Mouse (Mus musculus) lung, embryonic 15.5 days (tissue): Measurements from ENCODE around the gene Jmjd1c. TPM values are rescaled to one million over a fixed set of nuclear protein-coding genes. Genes with fewer than 3 reads are reported as not detected.

Experiments
- ATAC-seq: fragments of 200-750 bp; cut with Nextera tagmentation; 2 replicates; pipeline ENCODE4 v1.8.0; 2017; ENCODE audit warnings: moderate number of reproducible peaks, borderline replicate concordance; ENCODE audit not compliant: low FRiP score, low TSS enrichment; ENCODE audit errors: extremely low read depth
- H3K27ac ChIP-seq: fragments of 300-500 bp; sonication (generic); 2 replicates; pipeline ENCODE4 v1.5.1; 2015; ENCODE audit warnings: moderate library complexity, mild to moderate bottlenecking, inconsistent platforms
- H3K27me3 ChIP-seq: fragments of 300-500 bp; sonication (generic); 2 replicates; pipeline ENCODE4 v1.6.1; 2015; ENCODE audit warnings: inconsistent platforms
- H3K36me3 ChIP-seq: fragments of 300-500 bp; sonication (generic); 2 replicates; pipeline ENCODE4 v1.6.1; 2015; ENCODE audit warnings: inconsistent platforms
- H3K4me1 ChIP-seq: fragments of 300-500 bp; sonication (generic); 2 replicates; pipeline ENCODE4 v1.6.1; 2015; ENCODE audit warnings: inconsistent platforms
- H3K4me2 ChIP-seq: fragments of 300-500 bp; sonication (generic); 2 replicates; pipeline ENCODE4 v1.6.1; 2015; ENCODE audit warnings: inconsistent platforms, mild to moderate bottlenecking, moderate library complexity
- H3K4me3 ChIP-seq: fragments of 300-500 bp; sonication (generic); 2 replicates; pipeline ENCODE4 v1.5.1; 2015; ENCODE audit warnings: mild to moderate bottlenecking, inconsistent platforms
- H3K9ac ChIP-seq: fragments of 300-500 bp; sonication (generic); 2 replicates; pipeline ENCODE4 v1.6.1; 2015; ENCODE audit warnings: inconsistent platforms
- H3K9me3 ChIP-seq: fragments of 300-500 bp; sonication (generic); 2 replicates; pipeline ENCODE4 v1.6.1; 2016; ENCODE audit warnings: inconsistent platforms
- WGBS: fragments of 180-500 bp; shearing (Covaris S2); methylation state at CpG from one replicate; pipeline ENCODE4 v1.1.7; 2015; 5-methylcytosine and 5-hydroxymethylcytosine counted together
- polyA plus RNA-seq: library from polyadenylated mRNA; unstranded; fragments of >200 nt; fragmentation: Nextera tagmentation; extraction: Ambion mirVana; gene quantifications from 2 replicates; pipeline ENCODE4 v1.2.1, GENCODE M21; 2015

Jmjd1c gene
- polyA plus RNA-seq, 1 experiment from 2014 or later = 30.7 TPM

GRCm38 (mm10) chr10:67283516-67283915 is 187.6 kb downstream of the Jmjd1c start:
- Histone ChIP-seq H3K4me3 (peak overlapping the region; percentile 96), H3K27me3 (no peaks in the 10 kb centered on the region), H3K27ac (no peak overlapping the region), H3K4me2 (peak overlapping the region; percentile 84), H3K36me3 (no peaks in the 10 kb centered on the region), H3K9ac (no peak overlapping the region), H3K9me3 (no peaks in the 10 kb centered on the region), H3K4me1 (peaks cover 24% of the 10 kb centered on the region)
- WGBS = 64% methylated on average over 9 of the region's 9 CpGs
- no peak for ATAC-seq

- H3K4me3 ChIP-seq = peak overlapping the region; percentile 96
- WGBS = 1% methylated on average over 10 of the region's 10 CpGs
Observed at GRCm38 (mm10) chr10:67284311-67284710, 188.4 kb downstream of the Jmjd1c start.

GRCm38 (mm10) chr10:67284761-67285175 is 188.8 kb downstream of the Jmjd1c start:
- WGBS = under 1% methylated on average over 41 of the region's 41 CpGs
- no peaks in the 10 kb centered on the region for H3K9me3 ChIP-seq
- peak overlapping the region; percentile 84 for H3K4me2 ChIP-seq
- H3K4me3 ChIP-seq = peak overlapping the region; percentile 96
- no peaks in the 10 kb centered on the region for H3K27me3 ChIP-seq
- peak overlapping the region; percentile 89 for H3K9ac ChIP-seq
- no peaks in the 10 kb centered on the region for H3K36me3 ChIP-seq
- ATAC-seq = peak; percentile 64
- peak overlapping the region; percentile 82 for H3K27ac ChIP-seq
- H3K4me1 ChIP-seq = peaks cover 24% of the 10 kb centered on the region

More at GRCm38 (mm10) chr10:67284311-67284710, 188.4 kb downstream of the Jmjd1c start:
- Histone ChIP-seq H3K4me2 (peak overlapping the region; percentile 84), H3K4me1 (peaks cover 24% of the 10 kb centered on the region), H3K9ac (peak overlapping the region; percentile 89), H3K27ac (peak overlapping the region; percentile 82), H3K36me3 (no peaks in the 10 kb centered on the region), H3K27me3 (no peaks in the 10 kb centered on the region), H3K9me3 (no peaks in the 10 kb centered on the region)
- ATAC-seq = no peak

GRCm38 (mm10) chr10:67285176-67285814 is 189.4 kb downstream of the Jmjd1c start, which contains the start of gene Nrbf2:
Nrbf2 (minus strand) TSS chr10:67285305.
- Histone ChIP-seq H3K36me3 (no peaks in the 10 kb centered on the region), H3K4me2 (peak within 1 kb of the TSS; percentile 84), H3K27me3 (no peaks in the 10 kb centered on the region), H3K4me3 (peak within 1 kb of the TSS; percentile 96), H3K4me1 (peaks cover 24% of the 10 kb centered on the region), H3K27ac (peak within 1 kb of the TSS; percentile 82), H3K9ac (peak within 1 kb of the TSS; percentile 89), H3K9me3 (no peaks in the 10 kb centered on the region)
- peak; percentile 94 for ATAC-seq
- 2% methylated on average over 45 of the region's 52 CpGs for WGBS

DNA sequence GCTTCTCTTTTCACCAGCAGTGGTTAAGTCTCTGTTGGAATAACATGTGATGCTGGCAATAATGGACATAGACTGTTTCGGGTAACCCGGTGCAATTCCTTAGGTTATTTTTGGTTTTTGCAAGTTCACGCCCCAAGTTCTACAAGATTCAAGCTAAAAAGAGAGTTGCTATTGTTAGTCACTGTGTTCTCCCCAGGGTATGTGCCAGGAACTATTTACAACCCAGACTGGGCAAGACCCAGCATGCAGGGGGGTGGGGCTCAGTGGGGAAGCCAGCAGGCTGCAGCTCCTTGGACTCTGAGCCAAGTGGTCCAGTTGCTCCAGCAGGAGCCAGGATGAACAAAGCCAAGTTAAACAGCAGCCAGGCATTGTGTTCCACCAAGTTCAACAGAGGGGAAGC is 192.0 kb downstream of the Jmjd1c start:
- no peak for ATAC-seq
- no peaks in the 10 kb centered on the region for H3K27me3 ChIP-seq
- no peak overlapping the region for H3K4me2 ChIP-seq
- H3K27ac ChIP-seq = peak overlapping the region; percentile 35
- H3K9me3 ChIP-seq = no peaks in the 10 kb centered on the region
- no peaks in the 10 kb centered on the region for H3K36me3 ChIP-seq
- 76% methylated on average over 3 of the region's 3 CpGs for WGBS
- no peak overlapping the region for H3K9ac ChIP-seq
- peaks cover 15% of the 10 kb centered on the region for H3K4me1 ChIP-seq
- no peak overlapping the region for H3K4me3 ChIP-seq

DNA sequence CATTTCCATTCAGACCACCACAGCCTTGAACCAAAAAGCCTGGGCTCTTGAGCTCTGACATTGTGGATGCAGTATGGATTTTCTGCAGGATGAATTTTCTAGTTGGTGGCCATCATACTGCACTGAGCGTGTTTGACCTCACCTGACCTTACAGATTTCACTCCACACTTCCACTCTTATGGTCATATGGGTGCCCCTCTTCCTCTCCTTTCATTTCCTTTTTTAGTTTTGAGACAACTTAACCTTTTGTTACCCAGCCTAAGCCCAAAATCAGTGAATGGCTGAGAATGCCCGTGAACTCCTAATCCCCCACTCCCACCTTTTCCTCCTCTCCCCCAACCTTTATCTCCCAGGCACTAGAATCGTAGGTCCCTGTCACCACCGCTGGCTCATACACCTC is 194.7 kb downstream of the Jmjd1c start:
- no peaks in the 10 kb centered on the region for H3K36me3 ChIP-seq
- no peaks in the 10 kb centered on the region for H3K9me3 ChIP-seq
- H3K4me2 ChIP-seq = no peak overlapping the region
- no peak for ATAC-seq
- 52% methylated on average over 4 of the region's 4 CpGs for WGBS
- H3K4me3 ChIP-seq = no peak overlapping the region
- H3K27ac ChIP-seq = no peak overlapping the region
- no peaks in the 10 kb centered on the region for H3K27me3 ChIP-seq
- no peak overlapping the region for H3K9ac ChIP-seq
- H3K4me1 ChIP-seq = no peaks in the 10 kb centered on the region

- H3K27me3 ChIP-seq = no peaks in the 10 kb centered on the region
- no peak overlapping the region for H3K9ac ChIP-seq
- H3K4me2 ChIP-seq = no peak overlapping the region
- ATAC-seq = no peak
- no peaks in the 10 kb centered on the region for H3K4me1 ChIP-seq
- no peaks in the 10 kb centered on the region for H3K9me3 ChIP-seq
- no peak overlapping the region for H3K27ac ChIP-seq
- no peak overlapping the region for H3K4me3 ChIP-seq
- no peaks in the 10 kb centered on the region for H3K36me3 ChIP-seq
- 44% methylated on average over 8 of the region's 8 CpGs for WGBS
Observed at GRCm38 (mm10) chr10:67291087-67291486, 195.2 kb downstream of the Jmjd1c start.

- Histone ChIP-seq H3K4me3 (no peak overlapping the region), H3K27me3 (no peaks in the 10 kb centered on the region), H3K27ac (no peak overlapping the region), H3K36me3 (no peaks in the 10 kb centered on the region), H3K4me1 (no peaks in the 10 kb centered on the region), H3K9me3 (no peaks in the 10 kb centered on the region), H3K4me2 (no peak overlapping the region), H3K9ac (no peak overlapping the region)
- 68% methylated on average over 5 of the region's 5 CpGs for WGBS
- ATAC-seq = no peak
Observed at GRCm38 (mm10) chr10:67295331-67295730, 199.4 kb downstream of the Jmjd1c start.

DNA sequence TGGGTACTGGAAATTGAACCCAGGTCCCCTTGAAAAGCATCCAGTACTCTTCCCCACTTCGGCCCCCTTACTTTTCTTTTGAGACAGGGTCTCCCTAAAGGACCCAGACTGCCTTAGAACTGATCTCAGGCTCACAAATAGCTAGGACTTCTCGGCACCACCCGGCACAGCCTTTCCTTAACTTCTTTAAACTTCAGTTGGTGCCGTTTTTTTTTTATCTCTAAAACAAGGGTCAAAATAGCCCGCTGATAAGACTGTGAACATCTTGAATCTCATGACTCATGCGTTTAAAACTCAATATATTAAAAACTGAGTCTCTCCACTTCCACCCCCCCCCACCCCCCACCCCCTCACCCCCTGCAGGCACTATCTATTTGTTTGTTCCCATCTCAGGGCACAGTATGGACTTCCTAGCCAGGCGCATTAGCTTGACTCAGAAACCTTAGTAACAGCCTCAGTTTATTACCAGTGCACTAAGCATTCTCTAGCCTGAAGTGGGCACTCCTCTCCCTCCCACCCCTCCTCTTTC is 200.1 kb downstream of the Jmjd1c start:
- Histone ChIP-seq H3K9ac (no peak overlapping the region), H3K36me3 (no peaks in the 10 kb centered on the region), H3K4me2 (no peak overlapping the region), H3K4me1 (no peaks in the 10 kb centered on the region), H3K27ac (no peak overlapping the region), H3K4me3 (no peak overlapping the region), H3K27me3 (no peaks in the 10 kb centered on the region), H3K9me3 (no peaks in the 10 kb centered on the region)
- WGBS = 59% methylated on average over 7 of the region's 7 CpGs
- ATAC-seq = no peak

DNA sequence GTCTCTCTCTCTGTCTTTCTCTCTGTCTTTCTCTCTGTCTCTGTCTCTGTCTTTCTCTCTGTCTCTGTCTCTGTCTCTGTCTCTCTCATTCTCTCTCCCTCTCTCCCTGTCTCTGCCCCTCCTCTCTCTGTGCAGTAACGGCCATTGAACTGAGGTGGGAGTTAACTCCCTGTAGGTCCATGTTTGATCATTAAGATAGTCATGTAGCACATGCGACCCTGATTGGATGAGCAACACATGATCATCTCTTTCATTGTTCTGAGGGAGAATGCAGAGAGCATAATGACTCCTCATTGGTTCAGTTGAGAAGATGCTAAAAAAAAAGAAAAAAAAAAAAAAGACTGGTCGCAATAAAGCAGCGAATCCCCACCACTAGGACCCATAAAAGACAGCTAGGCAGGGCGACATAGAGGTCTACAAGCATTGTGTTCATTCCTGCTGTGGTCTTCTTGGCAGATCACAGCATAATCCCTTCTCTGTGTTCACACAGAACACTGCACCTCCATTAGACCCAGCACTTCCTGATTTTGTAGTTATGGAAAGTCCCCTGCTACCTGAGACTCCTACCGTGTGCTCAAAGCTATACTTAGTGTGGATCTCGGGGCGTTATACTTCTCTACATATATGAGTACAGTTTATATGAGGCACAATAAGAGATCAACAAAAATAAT is 200.7 kb downstream of the Jmjd1c start:
- Histone ChIP-seq H3K4me1 (no peaks in the 10 kb centered on the region), H3K9me3 (no peaks in the 10 kb centered on the region), H3K27ac (no peak overlapping the region), H3K9ac (no peak overlapping the region), H3K4me2 (no peak overlapping the region), H3K4me3 (no peak overlapping the region), H3K36me3 (no peaks in the 10 kb centered on the region), H3K27me3 (no peaks in the 10 kb centered on the region)
- ATAC-seq = no peak
- WGBS = 80% methylated on average over 8 of the region's 8 CpGs

- Histone ChIP-seq H3K27ac (no peak overlapping the region), H3K36me3 (no peaks in the 10 kb centered on the region), H3K4me2 (no peak overlapping the region), H3K27me3 (no peaks in the 10 kb centered on the region), H3K9ac (no peak overlapping the region), H3K4me3 (no peak overlapping the region), H3K4me1 (no peaks in the 10 kb centered on the region), H3K9me3 (no peaks in the 10 kb centered on the region)
- WGBS = 83% methylated on average over 17 of the region's 17 CpGs
- ATAC-seq = no peak
Observed at GRCm38 (mm10) chr10:67297175-67297855, 201.4 kb downstream of the Jmjd1c start.

DNA sequence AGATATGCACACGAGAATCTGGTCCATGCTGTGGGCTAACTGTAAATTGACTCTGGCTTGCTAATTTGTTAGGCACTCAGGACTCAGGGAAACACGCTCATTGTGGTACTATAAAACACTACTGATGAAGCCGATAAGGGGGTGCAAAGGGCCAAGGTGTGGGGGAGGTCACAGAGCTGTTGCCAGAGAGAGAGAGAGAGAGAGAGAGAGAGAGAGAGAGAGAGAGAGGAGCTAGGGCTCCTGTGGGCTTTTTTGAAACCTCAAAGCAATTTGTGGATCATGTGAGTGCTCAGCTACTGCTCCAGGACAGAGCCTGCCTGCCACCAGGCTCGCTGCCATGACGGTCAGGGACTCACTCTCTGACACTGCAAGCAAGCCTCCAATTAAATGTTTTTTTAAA is 202.9 kb downstream of the Jmjd1c start:
- 56% methylated on average over 5 of the region's 5 CpGs for WGBS
- H3K4me2 ChIP-seq = no peak overlapping the region
- H3K9me3 ChIP-seq = no peaks in the 10 kb centered on the region
- H3K27ac ChIP-seq = no peak overlapping the region
- H3K4me1 ChIP-seq = no peaks in the 10 kb centered on the region
- no peaks in the 10 kb centered on the region for H3K27me3 ChIP-seq
- no peaks in the 10 kb centered on the region for H3K36me3 ChIP-seq
- H3K4me3 ChIP-seq = no peak overlapping the region
- H3K9ac ChIP-seq = no peak overlapping the region
- ATAC-seq = no peak
